Mouse (Mus musculus) retina, postnatal 1 day (tissue): ENCODE measurements around the gene Lbr.

ENCODE experiments used
- DNase-seq: peaks from one replicate; pipeline ENCODE4 v3.0.0-alpha.2; 2012

The Lbr gene

GRCm38 (mm10) chr1:181842781-181843180, at the start of gene Lbr:
Lbr (minus strand) TSS chr1:181843046.
- DNase-seq = no peak

GRCm38 (mm10) chr1:181889670-181890069, 46.8 kb upstream of the Lbr start:
- no peak for DNase-seq

GRCm38 (mm10) chr1:181888801-181889200, 46.0 kb upstream of the Lbr start:
- peak; percentile 90 for DNase-seq

GRCm38 (mm10) chr1:181881532-181881931, 38.7 kb upstream of the Lbr start:
- peak; percentile 67 for DNase-seq

GRCm38 (mm10) chr1:181880752-181881325, 38.0 kb upstream of the Lbr start:
- DNase-seq = peak; percentile 52

GRCm38 (mm10) chr1:181878436-181878835, 35.6 kb upstream of the Lbr start:
- no peak for DNase-seq

- no peak for DNase-seq
Measured at GRCm38 (mm10) chr1:181877088-181877487, 34.2 kb upstream of the Lbr start.

- DNase-seq = peak; percentile 38
Measured at GRCm38 (mm10) chr1:181876656-181877055, 33.8 kb upstream of the Lbr start.

GRCm38 (mm10) chr1:181873086-181873920, 30.5 kb upstream of the Lbr start:
- DNase-seq = no peak

- DNase-seq = no peak
Measured at GRCm38 (mm10) chr1:181872639-181873038, 29.8 kb upstream of the Lbr start.

- DNase-seq = no peak
Measured at GRCm38 (mm10) chr1:181866429-181867280, 23.8 kb upstream of the Lbr start.

- DNase-seq = no peak
Measured at GRCm38 (mm10) chr1:181865863-181866216, 23.0 kb upstream of the Lbr start.

GRCm38 (mm10) chr1:181864971-181865862, 22.4 kb upstream of the Lbr start:
- DNase-seq = no peak

GRCm38 (mm10) chr1:181863431-181863830, 20.6 kb upstream of the Lbr start:
- DNase-seq = no peak

GRCm38 (mm10) chr1:181862676-181863374, 20.0 kb upstream of the Lbr start:
- no peak for DNase-seq

- no peak for DNase-seq
Measured at GRCm38 (mm10) chr1:181861181-181861902, 18.5 kb upstream of the Lbr start.

GRCm38 (mm10) chr1:181860659-181861058, 17.8 kb upstream of the Lbr start:
- no peak for DNase-seq

- no peak for DNase-seq
Measured at GRCm38 (mm10) chr1:181856329-181856728, 13.5 kb upstream of the Lbr start.

- DNase-seq = no peak
Measured at GRCm38 (mm10) chr1:181854829-181855228, 12.0 kb upstream of the Lbr start.

- no peak for DNase-seq
Measured at GRCm38 (mm10) chr1:181853081-181853736, 10.4 kb upstream of the Lbr start.

GRCm38 (mm10) chr1:181852466-181852865, 9.6 kb upstream of the Lbr start:
- no peak for DNase-seq
